Mouse (Mus musculus) kidney, embryonic 15.5 days (tissue): ENCODE measurements around the gene Olfr690. TPM values are rescaled to one million over a fixed set of nuclear protein-coding genes. Genes with fewer than 3 reads are reported as not detected.
"Not testable (repeated sequence)": the region's sequence is repeated elsewhere in the genome, so short reads cannot be mapped to it uniquely, and the experiment has no call there.

Experiments used
- ATAC-seq: fragments of 200-750 bp; cut with Nextera tagmentation; replicated peaks from 2 replicates; pipeline ENCODE4 v1.8.0; 2017; ENCODE audit warnings: moderate TSS enrichment; ENCODE audit not compliant: low FRiP score
- H3K27ac ChIP-seq: fragments of 300-500 bp; sonication (generic); 2 replicates; pipeline ENCODE4 v1.5.1; 2015; ENCODE audit warnings: mild to moderate bottlenecking, inconsistent platforms
- H3K27me3 ChIP-seq: fragments of 300-500 bp; sonication (generic); 2 replicates; pipeline ENCODE4 v1.6.1; 2015; ENCODE audit warnings: inconsistent platforms
- H3K36me3 ChIP-seq: fragments of 300-500 bp; sonication (generic); 2 replicates; pipeline ENCODE4 v1.6.1; 2015; ENCODE audit warnings: inconsistent platforms
- H3K4me1 ChIP-seq: fragments of 300-500 bp; sonication (generic); 2 replicates; pipeline ENCODE4 v1.6.1; 2015; ENCODE audit warnings: inconsistent platforms
- H3K4me2 ChIP-seq: fragments of 300-500 bp; sonication (generic); 2 replicates; pipeline ENCODE4 v1.6.1; 2015; ENCODE audit warnings: moderate library complexity, mild to moderate bottlenecking, inconsistent platforms
- H3K4me3 ChIP-seq: fragments of 300-500 bp; sonication (generic); replicated peaks from 2 replicates; pipeline ENCODE4 v1.5.1; 2015; ENCODE audit warnings: mild to moderate bottlenecking, inconsistent platforms
- H3K9ac ChIP-seq: fragments of 300-500 bp; sonication (generic); 2 replicates; pipeline ENCODE4 v1.6.1; 2015; ENCODE audit warnings: mild to moderate bottlenecking, inconsistent platforms
- H3K9me3 ChIP-seq: fragments of 300-500 bp; sonication (generic); replicated peaks from 2 replicates; pipeline ENCODE4 v1.6.1; 2016; ENCODE audit warnings: inconsistent platforms
- WGBS: fragments of 180-500 bp; shearing (Covaris S2); methylation state at CpG from one replicate; pipeline ENCODE4 v1.1.7; 2015; ENCODE audit warnings: mixed read lengths; 5-methylcytosine and 5-hydroxymethylcytosine counted together
- polyA plus RNA-seq: library from polyadenylated mRNA; unstranded; fragments of >200 nt; fragmentation: Nextera tagmentation; extraction: Ambion mirVana; gene quantifications from 2 replicates; pipeline ENCODE4 v1.2.1, GENCODE M21; 2015

Gene Olfr690
- not detected in 2 replicates for polyA plus RNA-seq

GRCm38 (mm10) chr7:105334004-105334403 is at the start of gene Olfr690:
Olfr690 (minus strand) TSS chr7:105334104.
- Histone ChIP-seq H3K27me3 (no peaks in the 10 kb centered on the region), H3K4me2 (no peak within 1 kb of the TSS), H3K36me3 (no peaks in the 10 kb centered on the region), H3K4me1 (no peaks in the 10 kb centered on the region), H3K9me3 (no peaks in the 10 kb centered on the region), H3K27ac (no peak within 1 kb of the TSS), H3K4me3 (no peak within 1 kb of the TSS), H3K9ac (no peak within 1 kb of the TSS)
- no peak for ATAC-seq
- WGBS: 88% methylated on average over 1 of the region's 1 CpGs

DNA sequence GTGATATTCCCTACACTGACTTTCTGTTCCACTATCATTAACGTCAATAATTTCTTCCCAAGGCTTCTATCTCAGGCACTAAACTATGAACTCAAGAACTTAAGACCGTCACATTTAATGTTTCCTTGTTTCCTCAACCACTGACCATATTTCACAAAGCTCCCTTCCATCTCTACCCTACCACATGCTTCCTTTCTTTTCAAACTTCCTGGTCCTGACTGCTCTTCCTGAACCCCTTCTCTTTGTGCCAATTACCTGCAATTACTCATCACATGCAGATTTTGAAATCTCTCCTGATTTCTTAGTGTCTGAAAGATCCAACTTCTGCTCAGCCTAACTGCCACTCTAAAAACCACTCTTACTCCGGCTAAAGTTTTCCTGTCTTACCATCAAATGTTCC is 46.4 kb upstream of the Olfr690 start:
- Histone ChIP-seq H3K27ac (no peak overlapping the region), H3K4me2 (no peak overlapping the region), H3K9me3 (no peaks in the 10 kb centered on the region), H3K4me1 (no peaks in the 10 kb centered on the region), H3K36me3 (peaks cover 90% of the 10 kb centered on the region), H3K9ac (no peak overlapping the region), H3K27me3 (no peaks in the 10 kb centered on the region), H3K4me3 (no peak overlapping the region)
- 97% methylated on average over 3 of the region's 3 CpGs for WGBS
- ATAC-seq: no peak

- WGBS: 88% methylated on average over 1 of the region's 1 CpGs
- no peaks in the 10 kb centered on the region for H3K4me1 ChIP-seq
- H3K4me3 ChIP-seq: no peak within 1 kb of the TSS
- no peak for ATAC-seq
- peaks cover 53% of the 10 kb centered on the region for H3K36me3 ChIP-seq
- no peaks in the 10 kb centered on the region for H3K27me3 ChIP-seq
- H3K4me2 ChIP-seq: no peak within 1 kb of the TSS
- no peak within 1 kb of the TSS for H3K27ac ChIP-seq
- no peak within 1 kb of the TSS for H3K9ac ChIP-seq
- H3K9me3 ChIP-seq: no peaks in the 10 kb centered on the region
Observed at GRCm38 (mm10) chr7:105374866-105375265, 41.0 kb upstream of the Olfr690 start, which contains the start of gene Gm5901. Gm5901 (plus strand) TSS chr7:105375038.

DNA sequence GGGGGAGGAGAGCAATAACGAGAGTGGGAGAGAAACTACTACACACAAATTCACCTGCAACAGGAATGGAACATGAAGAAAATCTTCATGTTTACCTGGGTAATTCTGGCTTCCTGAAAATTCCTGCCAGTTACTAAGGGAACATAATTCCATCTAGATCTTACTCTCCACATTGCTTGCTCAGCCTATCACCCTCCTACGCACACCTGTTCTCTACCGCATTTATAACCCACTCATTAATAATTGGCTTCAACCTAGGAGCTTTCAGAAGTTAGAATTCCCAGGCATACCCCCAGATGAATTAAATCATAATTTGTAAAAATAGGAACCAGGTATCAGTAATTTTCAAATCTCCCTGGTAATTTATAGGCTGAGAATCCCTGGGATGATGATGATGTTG is 40.1 kb upstream of the Olfr690 start:
- WGBS: 94% methylated on average over 3 of the region's 3 CpGs

DNA sequence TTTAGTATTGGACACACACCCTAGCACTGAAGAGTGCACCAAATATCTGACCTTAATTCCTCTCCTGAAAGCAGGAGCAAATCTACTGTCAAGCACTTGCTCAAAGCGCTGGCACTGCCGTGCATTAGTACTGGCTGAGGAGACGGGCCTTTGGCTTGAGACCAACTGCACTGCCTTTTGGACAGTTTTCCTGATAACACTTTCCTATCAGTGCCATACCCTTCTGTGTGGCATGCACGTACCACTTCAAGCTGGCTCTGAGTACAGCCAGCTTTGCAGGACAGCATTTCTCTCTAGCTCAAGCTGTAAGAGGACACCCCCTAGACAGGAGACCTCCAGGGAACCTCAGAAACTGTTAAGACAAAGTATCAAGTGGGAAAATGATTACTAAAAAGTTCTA is 39.6 kb upstream of the Olfr690 start:
- Histone ChIP-seq H3K9me3 (no peaks in the 10 kb centered on the region), H3K36me3 (peaks cover 39% of the 10 kb centered on the region), H3K27ac (no peak overlapping the region), H3K4me1 (no peaks in the 10 kb centered on the region), H3K27me3 (no peaks in the 10 kb centered on the region), H3K9ac (no peak overlapping the region), H3K4me3 (no peak overlapping the region), H3K4me2 (no peak overlapping the region)
- WGBS: 92% methylated on average over 4 of the region's 4 CpGs
- ATAC-seq: no peak

More for the DNA sequence above, 40.1 kb upstream of the Olfr690 start:
- no peaks in the 10 kb centered on the region for H3K27me3 ChIP-seq
- peaks cover 44% of the 10 kb centered on the region for H3K36me3 ChIP-seq
- no peaks in the 10 kb centered on the region for H3K4me1 ChIP-seq
- no peak overlapping the region for H3K27ac ChIP-seq
- H3K4me2 ChIP-seq: no peak overlapping the region
- H3K9ac ChIP-seq: no peak overlapping the region
- H3K9me3 ChIP-seq: no peaks in the 10 kb centered on the region
- no peak for ATAC-seq
- H3K4me3 ChIP-seq: no peak overlapping the region

DNA sequence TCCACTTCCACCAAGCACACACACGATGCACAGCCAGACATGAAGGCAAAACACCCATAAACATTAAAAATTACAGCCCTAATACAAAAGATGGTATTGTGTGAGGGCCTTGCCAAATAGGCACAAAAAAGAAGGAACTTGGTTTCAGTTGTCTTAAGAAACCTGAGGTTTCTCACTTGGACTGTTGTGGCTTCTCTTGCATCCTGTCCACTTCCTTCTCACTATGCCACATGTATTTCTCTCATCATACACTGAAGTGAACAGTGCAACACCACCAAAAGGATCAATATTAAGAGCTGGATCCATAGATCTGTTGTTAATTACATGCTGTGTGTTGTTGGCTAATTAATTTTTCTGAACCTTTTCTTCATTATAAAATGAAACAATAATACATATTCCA is 39.0 kb upstream of the Olfr690 start:
- H3K4me1 ChIP-seq: no peaks in the 10 kb centered on the region
- H3K27ac ChIP-seq: no peak overlapping the region

GRCm38 (mm10) chr7:105368521-105368920 is 34.6 kb upstream of the Olfr690 start:
- Histone ChIP-seq H3K4me2 (no peak overlapping the region), H3K4me3 (no peak overlapping the region), H3K27ac (no peak overlapping the region), H3K9ac (no peak overlapping the region), H3K36me3 (no peaks in the 10 kb centered on the region; the same call in 1 of the 2 replicates), H3K27me3 (no peaks in the 10 kb centered on the region), H3K9me3 (no peaks in the 10 kb centered on the region), H3K4me1 (no peaks in the 10 kb centered on the region)
- no peak for ATAC-seq
- WGBS: 89% methylated on average over 4 of the region's 4 CpGs

More for the DNA sequence above, 39.0 kb upstream of the Olfr690 start:
- Histone ChIP-seq H3K9ac (no peak overlapping the region), H3K9me3 (no peaks in the 10 kb centered on the region), H3K27me3 (no peaks in the 10 kb centered on the region), H3K36me3 (peaks cover 33% of the 10 kb centered on the region), H3K4me3 (no peak overlapping the region), H3K4me2 (no peak overlapping the region)
- 85% methylated on average over 1 of the region's 1 CpGs for WGBS
- no peak for ATAC-seq

- no peak within 1 kb of the TSS for H3K27ac ChIP-seq
- no peaks in the 10 kb centered on the region for H3K9me3 ChIP-seq
- H3K9ac ChIP-seq: no peak within 1 kb of the TSS
- WGBS: 91% methylated on average over 1 of the region's 1 CpGs
- no peaks in the 10 kb centered on the region for H3K27me3 ChIP-seq
- ATAC-seq: no peak
- no peak within 1 kb of the TSS for H3K4me2 ChIP-seq
- H3K4me3 ChIP-seq: no peak within 1 kb of the TSS
- no peaks in the 10 kb centered on the region for H3K4me1 ChIP-seq
- H3K36me3 ChIP-seq: no peaks in the 10 kb centered on the region; the same call in 1 of the 2 replicates
Observed at GRCm38 (mm10) chr7:105367930-105368329, 34.0 kb upstream of the Olfr690 start, which contains the start of gene Olfr692. Olfr692 (plus strand) TSS chr7:105368230.

DNA sequence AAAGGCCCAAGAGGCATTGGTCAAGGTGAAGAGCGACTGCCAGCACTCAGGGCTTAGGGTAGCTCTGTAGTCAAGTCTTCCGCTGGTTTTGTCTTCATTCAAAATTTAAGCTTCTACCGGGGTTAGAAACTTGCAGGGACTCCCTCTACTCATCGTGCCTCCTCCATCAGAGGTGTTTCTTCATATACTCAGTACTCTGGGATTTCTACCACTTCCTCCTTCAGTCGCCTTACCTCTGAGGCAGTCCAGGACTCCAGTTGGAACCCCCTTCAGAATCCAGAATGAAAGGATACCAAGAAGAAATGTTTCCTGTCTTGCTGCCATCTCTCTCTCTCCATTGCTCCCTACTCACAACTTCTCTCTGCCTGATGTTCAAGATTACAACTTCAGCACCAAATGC is 33.4 kb upstream of the Olfr690 start:
- ATAC-seq: no peak
- WGBS: 88% methylated on average over 5 of the region's 5 CpGs

DNA sequence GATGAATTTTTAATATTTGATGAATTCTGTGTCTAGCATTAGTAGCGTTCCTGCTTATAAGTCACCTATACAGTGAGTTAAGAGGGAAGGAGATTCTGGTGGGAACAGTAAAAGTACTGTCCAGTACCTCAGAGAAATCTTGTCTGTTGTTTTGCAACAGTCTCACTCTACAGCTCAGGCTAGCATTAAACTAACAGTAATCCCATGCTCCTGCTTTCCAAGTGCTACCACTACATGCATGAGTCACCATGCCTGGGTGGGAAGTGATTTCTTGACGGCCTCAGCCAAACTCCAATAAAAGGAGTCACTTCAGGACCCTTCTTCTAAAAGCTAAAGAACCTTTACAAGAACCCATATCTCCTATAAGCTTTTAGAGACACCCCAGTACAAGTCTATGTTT is 27.8 kb upstream of the Olfr690 start:
- Histone ChIP-seq H3K9me3 (no peaks in the 10 kb centered on the region), H3K4me3 (no peak overlapping the region), H3K9ac (no peak overlapping the region), H3K27me3 (no peaks in the 10 kb centered on the region), H3K36me3 (no peaks in the 10 kb centered on the region), H3K27ac (no peak overlapping the region), H3K4me2 (no peak overlapping the region), H3K4me1 (no peaks in the 10 kb centered on the region)
- 76% methylated on average over 2 of the region's 2 CpGs for WGBS
- no peak for ATAC-seq

More for the DNA sequence above, 33.4 kb upstream of the Olfr690 start:
- no peak overlapping the region for H3K4me2 ChIP-seq
- H3K27ac ChIP-seq: no peak overlapping the region
- no peaks in the 10 kb centered on the region for H3K27me3 ChIP-seq
- no peak overlapping the region for H3K9ac ChIP-seq
- H3K9me3 ChIP-seq: no peaks in the 10 kb centered on the region
- H3K36me3 ChIP-seq: no peaks in the 10 kb centered on the region
- no peak overlapping the region for H3K4me3 ChIP-seq
- H3K4me1 ChIP-seq: no peaks in the 10 kb centered on the region

DNA sequence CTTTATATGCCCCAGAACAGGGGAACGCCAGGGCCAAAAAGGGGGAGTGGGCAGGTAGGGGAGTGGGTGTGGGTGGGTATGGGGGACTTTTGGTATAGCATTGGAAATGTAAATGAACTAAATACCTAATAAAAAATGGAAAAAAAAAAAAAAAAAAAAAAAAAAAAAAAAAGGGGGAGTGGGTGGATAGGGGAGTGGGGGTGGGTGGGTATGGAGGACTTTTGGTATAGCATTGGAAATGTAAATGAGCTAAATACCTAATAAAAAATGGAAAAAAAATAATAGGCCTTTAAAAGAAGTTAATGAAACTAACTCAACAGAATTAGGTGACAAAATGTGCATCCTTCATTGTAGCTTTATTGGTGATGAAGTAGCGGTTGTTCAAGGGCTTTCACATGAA is 22.6 kb upstream of the Olfr690 start:
- ATAC-seq, H3K4me1 ChIP-seq, H3K27ac ChIP-seq, H3K4me2 ChIP-seq, H3K36me3 ChIP-seq, H3K4me3 ChIP-seq, H3K9ac ChIP-seq, H3K9me3 ChIP-seq, H3K27me3 ChIP-seq: not testable (repeated sequence)
- WGBS: 95% methylated on average over 1 of the region's 2 CpGs

DNA sequence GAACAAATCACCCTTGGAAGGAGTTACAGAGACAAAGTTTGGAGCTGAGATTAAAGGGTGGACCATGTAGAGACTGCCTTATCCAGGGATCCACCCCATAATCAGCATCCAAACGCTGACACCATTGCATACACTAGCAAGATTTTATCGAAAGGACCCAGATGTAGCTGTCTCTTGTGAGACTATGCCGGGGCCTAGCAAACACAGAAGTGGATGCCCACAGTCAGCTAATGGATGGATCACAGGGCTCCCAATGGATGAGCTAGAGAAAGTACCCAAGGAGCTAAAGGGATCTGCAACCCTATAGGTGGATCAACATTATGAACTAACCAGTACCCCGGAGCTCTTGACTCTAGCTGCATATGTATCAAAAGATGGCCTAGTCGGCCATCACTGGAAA is 22.2 kb upstream of the Olfr690 start:
- not testable (repeated sequence) for H3K4me1 ChIP-seq, H3K4me3 ChIP-seq, H3K9me3 ChIP-seq, H3K27ac ChIP-seq, H3K9ac ChIP-seq, H3K4me2 ChIP-seq, H3K27me3 ChIP-seq, H3K36me3 ChIP-seq, ATAC-seq
- no CpG with 5 or more reads among the region's 5 CpGs for WGBS

DNA sequence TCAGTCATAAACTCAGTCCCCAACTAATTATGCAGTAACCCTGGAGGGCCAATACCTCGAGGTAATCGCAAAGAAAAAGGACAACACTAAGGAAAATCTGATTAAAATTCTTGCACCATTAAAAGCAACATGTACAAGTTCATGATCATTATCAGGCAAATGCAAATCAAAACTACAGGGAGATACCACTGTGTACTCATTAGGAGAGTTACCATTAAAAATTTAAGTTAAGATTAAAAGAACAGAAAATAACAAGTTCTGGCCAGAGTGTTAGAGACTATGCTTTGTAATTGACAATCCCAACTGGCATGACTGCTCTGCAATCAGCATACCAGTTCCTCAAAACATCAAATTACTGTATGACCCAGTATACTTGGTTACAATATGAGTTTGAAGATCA is 8.8 kb upstream of the Olfr690 start:
- no peak for ATAC-seq

More for the DNA sequence above, 8.8 kb upstream of the Olfr690 start:
- WGBS: 81% methylated on average over 2 of the region's 2 CpGs
- Histone ChIP-seq H3K27me3 (no peaks in the 10 kb centered on the region), H3K27ac (no peak overlapping the region), H3K9ac (no peak overlapping the region), H3K4me1 (no peaks in the 10 kb centered on the region), H3K4me2 (no peak overlapping the region), H3K4me3 (no peak overlapping the region), H3K36me3 (no peaks in the 10 kb centered on the region), H3K9me3 (no peaks in the 10 kb centered on the region)
